Mouse (Mus musculus): ENCODE results near the gene Slc35c2. TPM values are rescaled to one million over a fixed set of nuclear protein-coding genes. Genes with fewer than 3 reads are reported as not detected.

Slc35c2 gene
- polyA plus RNA-seq, 1 experiment from 2014 or later, result 67.3 TPM

- Histone ChIP-seq H3K4me3 (replicated peaks; ENCODE audit: low read length) (no peak overlapping the region), H3K36me3 (ENCODE audit: control insufficient read depth, insufficient read depth, low read length) (peaks cover 14% of the 10 kb centered on the region), H3K27me3 (ENCODE audit: control insufficient read depth, insufficient read depth, low read length) (no peaks in the 10 kb centered on the region), H3K9me3 (replicated peaks; ENCODE audit: control insufficient read depth, low read length) (no peaks in the 10 kb centered on the region), H3K27ac (ENCODE audit: low read length) (no peak overlapping the region), H3K9ac (ENCODE audit: low read length) (no peak overlapping the region), H3K4me2 (ENCODE audit: low read depth, low read length) (no peak overlapping the region), H3K4me1 (ENCODE audit: control insufficient read depth, insufficient read depth, low read length) (no peaks in the 10 kb centered on the region)
- no peak for ATAC-seq (ENCODE audit: insufficient read depth, low FRiP score)
- WGBS, result 95% methylated on average over 6 of the region's 6 CpGs
These were observed 15.8 kb upstream of the Slc35c2 start for GRCm38 (mm10) chr2:165303354-165304012.

- no peak overlapping the region for H3K27ac ChIP-seq (ENCODE audit: low read length)
- no peaks in the 10 kb centered on the region for H3K9me3 ChIP-seq (replicated peaks; ENCODE audit: control insufficient read depth, low read length)
- no peak for ATAC-seq (ENCODE audit: insufficient read depth, low FRiP score)
- no peak overlapping the region for H3K4me2 ChIP-seq (ENCODE audit: low read depth, low read length)
- H3K4me3 ChIP-seq (replicated peaks; ENCODE audit: low read length), result no peak overlapping the region
- peaks cover 14% of the 10 kb centered on the region for H3K36me3 ChIP-seq (ENCODE audit: control insufficient read depth, insufficient read depth, low read length)
- no peak overlapping the region for H3K9ac ChIP-seq (ENCODE audit: low read length)
- no peaks in the 10 kb centered on the region for H3K4me1 ChIP-seq (ENCODE audit: control insufficient read depth, insufficient read depth, low read length)
- H3K27me3 ChIP-seq (ENCODE audit: control insufficient read depth, insufficient read depth, low read length), result no peaks in the 10 kb centered on the region
- WGBS, result 74% methylated on average over 3 of the region's 3 CpGs
These were observed 13.7 kb upstream of the Slc35c2 start for GRCm38 (mm10) chr2:165301409-165301808.

GRCm38 (mm10) chr2:165300885-165301284, 13.2 kb upstream of the Slc35c2 start:
- Histone ChIP-seq H3K36me3 (ENCODE audit: control insufficient read depth, insufficient read depth, low read length) (peaks cover 14% of the 10 kb centered on the region), H3K9me3 (replicated peaks; ENCODE audit: control insufficient read depth, low read length) (no peaks in the 10 kb centered on the region), H3K27ac (ENCODE audit: low read length) (no peak overlapping the region), H3K4me2 (ENCODE audit: low read depth, low read length) (no peak overlapping the region), H3K4me1 (ENCODE audit: control insufficient read depth, insufficient read depth, low read length) (no peaks in the 10 kb centered on the region), H3K4me3 (replicated peaks; ENCODE audit: low read length) (no peak overlapping the region), H3K9ac (ENCODE audit: low read length) (no peak overlapping the region), H3K27me3 (ENCODE audit: control insufficient read depth, insufficient read depth, low read length) (no peaks in the 10 kb centered on the region)
- ATAC-seq (ENCODE audit: insufficient read depth, low FRiP score), result no peak
- 91% methylated on average over 6 of the region's 6 CpGs for WGBS

- Histone ChIP-seq H3K27ac (ENCODE audit: low read length) (no peak overlapping the region), H3K36me3 (ENCODE audit: control insufficient read depth, insufficient read depth, low read length) (peaks cover 14% of the 10 kb centered on the region), H3K4me1 (ENCODE audit: control insufficient read depth, insufficient read depth, low read length) (no peaks in the 10 kb centered on the region), H3K4me3 (replicated peaks; ENCODE audit: low read length) (no peak overlapping the region), H3K27me3 (ENCODE audit: control insufficient read depth, insufficient read depth, low read length) (no peaks in the 10 kb centered on the region), H3K9ac (ENCODE audit: low read length) (no peak overlapping the region), H3K4me2 (ENCODE audit: low read depth, low read length) (no peak overlapping the region), H3K9me3 (replicated peaks; ENCODE audit: control insufficient read depth, low read length) (no peaks in the 10 kb centered on the region)
- no peak for ATAC-seq (ENCODE audit: insufficient read depth, low FRiP score)
- 78% methylated on average over 8 of the region's 8 CpGs for WGBS
These were observed 12.8 kb upstream of the Slc35c2 start for GRCm38 (mm10) chr2:165300424-165300823.

DNA sequence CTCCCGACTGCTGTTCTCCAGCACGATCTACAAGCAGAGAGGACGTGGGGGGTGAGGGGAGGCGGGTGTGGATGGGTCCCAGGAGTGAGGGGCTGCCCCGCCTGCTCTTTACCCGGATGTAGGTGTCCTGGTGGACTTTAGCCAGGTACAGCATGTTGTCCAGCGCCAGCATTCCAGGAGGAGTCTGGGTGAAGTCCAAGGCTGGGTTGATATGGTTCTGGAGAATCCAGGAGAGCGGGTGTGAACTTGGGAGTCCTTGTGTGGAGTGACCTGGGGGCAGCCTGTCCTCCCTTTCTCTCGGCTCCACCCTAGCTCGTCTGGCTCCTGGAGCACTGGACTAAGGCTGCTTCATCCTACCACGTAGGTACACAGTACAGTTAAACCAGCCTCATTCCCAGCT, 9.8 kb upstream of the Slc35c2 start:
- Histone ChIP-seq H3K36me3 (ENCODE audit: control insufficient read depth, insufficient read depth, low read length) (peaks cover 3% of the 10 kb centered on the region; the same call in 1 of the 2 replicates), H3K27me3 (ENCODE audit: control insufficient read depth, insufficient read depth, low read length) (no peaks in the 10 kb centered on the region), H3K9ac (ENCODE audit: low read length) (no peak overlapping the region), H3K4me3 (replicated peaks; ENCODE audit: low read length) (no peak overlapping the region), H3K9me3 (replicated peaks; ENCODE audit: control insufficient read depth, low read length) (no peaks in the 10 kb centered on the region), H3K4me2 (ENCODE audit: low read depth, low read length) (no peak overlapping the region), H3K4me1 (ENCODE audit: control insufficient read depth, insufficient read depth, low read length) (no peaks in the 10 kb centered on the region), H3K27ac (ENCODE audit: low read length) (no peak overlapping the region)
- ATAC-seq (ENCODE audit: insufficient read depth, low FRiP score), result 0 out of 2 replicates have a peak, but pooled peaks have one; percentile 27
- 89% methylated on average over 11 of the region's 11 CpGs for WGBS

DNA sequence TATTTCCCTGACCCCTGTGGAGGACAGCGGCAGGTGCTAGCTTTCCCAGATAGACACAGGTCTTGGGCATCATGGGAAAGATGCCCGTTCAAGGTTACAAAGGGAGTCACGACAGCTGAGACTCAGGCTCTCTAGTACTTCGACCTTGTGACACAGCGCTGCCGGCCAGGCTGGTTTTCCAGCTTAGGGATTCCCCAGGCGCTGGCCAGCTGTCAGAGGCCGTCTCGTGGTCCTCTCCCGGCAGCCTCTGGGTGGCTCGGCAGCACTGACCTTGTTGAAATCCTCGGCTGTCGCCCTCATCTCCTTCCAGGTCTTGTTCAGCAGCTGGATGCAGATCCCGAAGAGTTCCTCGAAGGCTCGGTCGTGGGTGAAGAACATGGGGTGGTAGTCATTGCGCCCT, 8.9 kb upstream of the Slc35c2 start:
- no peak for ATAC-seq (ENCODE audit: insufficient read depth, low FRiP score)
- Histone ChIP-seq H3K27me3 (ENCODE audit: control insufficient read depth, insufficient read depth, low read length) (no peaks in the 10 kb centered on the region), H3K27ac (ENCODE audit: low read length) (no peak overlapping the region), H3K9me3 (replicated peaks; ENCODE audit: control insufficient read depth, low read length) (no peaks in the 10 kb centered on the region), H3K4me1 (ENCODE audit: control insufficient read depth, insufficient read depth, low read length) (no peaks in the 10 kb centered on the region), H3K9ac (ENCODE audit: low read length) (no peak overlapping the region), H3K36me3 (ENCODE audit: control insufficient read depth, insufficient read depth, low read length) (peaks cover 3% of the 10 kb centered on the region; the same call in 1 of the 2 replicates), H3K4me2 (ENCODE audit: low read depth, low read length) (no peak overlapping the region), H3K4me3 (replicated peaks; ENCODE audit: low read length) (no peak overlapping the region)
- WGBS, result 85% methylated on average over 18 of the region's 18 CpGs

DNA sequence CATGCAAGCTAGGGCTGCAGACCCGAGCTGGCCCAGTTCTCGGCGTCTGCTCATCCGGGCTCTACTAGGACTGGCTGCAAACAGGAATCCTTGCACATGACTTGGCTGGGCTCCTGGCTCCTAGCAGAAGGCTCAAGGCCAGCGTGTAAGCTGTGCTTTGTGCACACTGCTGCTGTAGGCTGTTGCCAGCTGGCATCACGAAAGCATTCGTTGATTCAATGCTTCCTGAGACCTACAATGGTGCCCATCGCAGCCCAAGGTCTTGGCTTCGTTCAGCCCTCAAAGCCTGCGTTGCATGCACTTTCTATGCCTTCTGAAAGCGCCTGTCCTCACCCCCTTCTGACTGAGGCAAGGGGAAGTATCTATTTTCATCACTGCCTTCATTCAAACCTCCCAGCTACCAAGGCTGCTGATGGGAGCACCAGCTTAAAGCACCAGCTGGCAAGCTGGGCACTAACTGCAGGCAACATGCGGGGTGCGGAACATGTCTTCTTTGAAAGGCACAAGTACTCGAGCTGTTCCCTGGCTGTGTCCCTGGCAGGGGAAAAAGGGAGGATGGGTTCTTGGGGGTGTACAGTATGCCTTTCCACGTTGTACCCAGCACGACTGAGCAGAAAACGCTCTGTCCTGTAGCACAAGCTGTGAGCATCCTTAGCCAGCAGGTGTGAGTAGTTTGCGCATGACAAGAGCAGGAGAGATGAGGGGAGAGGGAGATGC, 804 bp upstream of the Slc35c2 start:
- Histone ChIP-seq H3K4me3 (replicated peaks; ENCODE audit: low read length) (peak overlapping the region; percentile 71), H3K36me3 (ENCODE audit: control insufficient read depth, insufficient read depth, low read length) (peaks cover 8% of the 10 kb centered on the region; the same call in 1 of the 2 replicates), H3K27me3 (ENCODE audit: control insufficient read depth, insufficient read depth, low read length) (no peaks in the 10 kb centered on the region), H3K4me1 (ENCODE audit: control insufficient read depth, insufficient read depth, low read length) (peaks cover 21% of the 10 kb centered on the region), H3K4me2 (ENCODE audit: low read depth, low read length) (peak overlapping the region; percentile 93), H3K9me3 (replicated peaks; ENCODE audit: control insufficient read depth, low read length) (no peaks in the 10 kb centered on the region), H3K27ac (ENCODE audit: low read length) (peak overlapping the region; percentile 80), H3K9ac (ENCODE audit: low read length) (peak overlapping the region; percentile 87)
- ATAC-seq (ENCODE audit: insufficient read depth, low FRiP score), result peak; percentile 61
- WGBS, result 55% methylated on average over 18 of the region's 18 CpGs

GRCm38 (mm10) chr2:165286361-165287201, 1.1 kb downstream of the Slc35c2 start:
- 56% methylated on average over 18 of the region's 18 CpGs for WGBS
- H3K4me3 ChIP-seq (replicated peaks; ENCODE audit: low read length), result peak overlapping the region; percentile 71
- no peak for ATAC-seq (ENCODE audit: insufficient read depth, low FRiP score)

More at GRCm38 (mm10) chr2:165286361-165287201, 1.1 kb downstream of the Slc35c2 start:
- Histone ChIP-seq H3K27ac (ENCODE audit: low read length) (peak overlapping the region; percentile 80; the same call in 1 of the 2 replicates), H3K4me1 (ENCODE audit: control insufficient read depth, insufficient read depth, low read length) (peaks cover 30% of the 10 kb centered on the region), H3K4me2 (ENCODE audit: low read depth, low read length) (peak overlapping the region; percentile 93), H3K27me3 (ENCODE audit: control insufficient read depth, insufficient read depth, low read length) (no peaks in the 10 kb centered on the region), H3K9me3 (replicated peaks; ENCODE audit: control insufficient read depth, low read length) (no peaks in the 10 kb centered on the region), H3K36me3 (ENCODE audit: control insufficient read depth, insufficient read depth, low read length) (0 out of 2 replicates have a peak, but pooled peaks cover 5% of the 10 kb centered on the region), H3K9ac (ENCODE audit: low read length) (peak overlapping the region; percentile 87)
